Mouse (Mus musculus) kidney, adult 9 months (tissue): ENCODE data around the gene Ydjc.
A peak's percentile ranks its signal among the peaks of the same experiment; 100 is the strongest.
"Not testable (repeated sequence)": the region's sequence is repeated elsewhere in the genome, so short reads cannot be mapped to it uniquely, and the experiment has no call there.

Experiments used
- DNase-seq: peaks from one replicate; pipeline ENCODE4 v3.0.0; 2022

Gene Ydjc

DNA sequence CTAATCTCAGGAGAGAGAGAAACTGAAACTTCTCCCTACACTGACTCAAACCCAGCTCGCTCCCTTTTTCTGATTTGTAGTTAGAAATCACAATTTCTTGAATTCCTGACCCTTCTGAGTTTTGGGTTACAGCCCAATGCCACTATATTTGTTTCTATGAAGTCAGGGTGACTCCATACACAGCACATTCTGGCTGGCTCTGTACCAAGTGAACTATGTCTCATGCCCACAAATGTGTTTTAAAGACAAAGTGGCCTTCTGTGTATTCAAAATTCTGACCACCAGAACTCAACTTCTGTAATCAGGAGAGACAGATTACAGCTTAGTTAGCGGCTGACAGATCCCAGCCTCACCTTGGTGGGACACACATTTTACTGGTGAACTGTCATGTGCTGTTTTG lies 9.9 kb downstream of the Ydjc start:
- DNase-seq: peak; percentile 21

DNA sequence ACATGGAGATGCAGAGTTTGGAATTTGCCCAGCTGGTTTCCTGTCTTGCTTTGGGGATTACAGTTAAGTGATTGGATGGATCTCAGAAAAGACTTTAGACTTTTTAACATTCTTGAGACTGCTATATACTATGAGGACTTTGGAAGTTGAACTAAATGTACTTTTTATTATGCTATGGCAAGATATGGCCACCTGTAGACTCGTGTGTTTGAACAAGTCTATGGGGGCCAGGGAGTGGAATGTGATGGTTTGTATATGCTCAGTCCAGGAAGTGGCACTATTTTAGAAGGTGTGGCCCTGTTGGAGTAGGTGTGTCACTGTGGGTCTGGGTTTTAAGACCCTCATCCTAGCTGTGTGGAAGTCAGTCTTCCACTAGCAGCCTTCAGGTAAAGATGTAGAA lies 21.1 kb downstream of the Ydjc start:
- not testable (repeated sequence) for DNase-seq

DNA sequence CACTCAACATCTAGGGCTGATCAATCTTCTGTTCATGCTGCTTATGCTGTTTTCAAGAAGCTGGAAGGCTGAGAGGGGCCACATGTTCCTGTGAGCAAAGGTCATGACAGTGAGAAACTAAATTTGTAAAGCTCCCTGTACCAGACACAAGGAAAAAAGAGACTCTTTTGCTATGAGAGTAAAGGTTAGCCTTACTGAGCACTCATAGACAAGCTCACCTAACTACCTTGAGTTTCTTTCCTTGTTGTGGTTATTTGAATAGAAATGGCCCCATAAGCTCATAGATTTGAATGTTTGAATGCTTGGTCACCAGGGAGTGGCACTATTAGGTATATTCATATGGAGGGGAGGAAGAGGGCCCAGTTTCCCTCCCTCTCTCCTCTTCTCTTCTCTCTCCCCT lies 22.8 kb downstream of the Ydjc start:
- DNase-seq: peak; percentile 33

DNA sequence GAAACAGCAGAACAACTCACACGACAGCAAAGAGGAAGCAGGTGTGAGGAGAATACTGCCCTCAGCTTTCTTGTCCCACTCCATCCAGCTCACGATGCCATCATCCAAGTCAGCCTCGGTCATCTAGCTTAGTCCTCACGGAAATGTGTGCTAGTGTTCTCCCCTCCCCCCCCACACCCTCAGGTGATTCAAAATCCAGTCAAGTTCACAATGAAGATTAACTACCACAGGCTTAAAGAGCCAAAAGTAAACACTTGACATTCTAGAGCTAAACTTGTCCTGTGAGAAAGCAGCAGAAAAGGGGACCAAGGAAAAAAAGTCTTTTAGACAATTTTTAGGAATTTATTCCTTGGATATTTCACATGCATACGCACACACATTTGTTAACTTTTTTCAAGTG lies 23.6 kb downstream of the Ydjc start:
- no peak for DNase-seq

DNA sequence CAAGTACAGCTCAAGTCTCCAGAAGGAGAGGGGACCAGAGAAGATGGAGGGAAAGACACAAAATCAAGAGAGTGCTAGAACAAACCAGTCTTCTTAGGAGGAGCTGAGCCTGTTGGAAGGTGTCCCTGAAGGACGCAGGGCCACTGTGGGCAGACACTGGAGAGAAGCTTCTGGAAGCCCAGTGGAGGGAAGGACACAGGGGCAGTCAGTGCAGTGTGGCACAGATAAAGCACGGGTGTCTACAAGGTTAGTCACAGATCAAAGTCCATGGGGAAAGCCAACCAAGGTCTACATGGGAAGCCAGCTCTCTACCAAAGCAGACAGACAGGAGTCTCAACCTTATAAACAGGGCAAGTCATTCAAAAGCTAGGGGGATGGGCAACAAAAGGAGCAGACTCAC lies 31.3 kb downstream of the Ydjc start:
- no peak for DNase-seq

DNA sequence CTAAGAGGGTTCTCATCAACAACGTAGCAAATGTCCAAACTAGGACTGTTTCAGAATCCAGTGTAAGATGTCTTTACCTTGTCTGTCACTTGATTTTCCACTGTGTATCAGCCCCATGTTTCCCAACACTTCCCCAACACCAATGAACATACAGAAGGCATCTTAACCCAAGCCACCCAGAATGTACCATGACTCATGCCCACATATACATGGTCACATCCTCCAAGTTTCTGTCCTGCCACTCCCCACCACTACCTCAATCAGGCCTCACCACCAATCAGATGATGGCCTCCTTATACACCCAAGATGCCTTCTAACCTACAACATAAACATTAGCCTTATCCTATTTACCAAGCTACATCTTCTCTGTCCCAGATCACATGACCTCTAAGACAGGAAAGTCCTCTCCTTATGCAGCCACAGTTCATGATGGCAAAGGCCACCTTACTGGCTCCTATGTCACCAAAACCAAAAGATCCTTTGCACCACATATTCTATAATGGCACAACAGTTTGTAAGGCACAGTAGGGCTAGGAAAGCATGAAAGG lies 33.3 kb downstream of the Ydjc start:
- no peak for DNase-seq

DNA sequence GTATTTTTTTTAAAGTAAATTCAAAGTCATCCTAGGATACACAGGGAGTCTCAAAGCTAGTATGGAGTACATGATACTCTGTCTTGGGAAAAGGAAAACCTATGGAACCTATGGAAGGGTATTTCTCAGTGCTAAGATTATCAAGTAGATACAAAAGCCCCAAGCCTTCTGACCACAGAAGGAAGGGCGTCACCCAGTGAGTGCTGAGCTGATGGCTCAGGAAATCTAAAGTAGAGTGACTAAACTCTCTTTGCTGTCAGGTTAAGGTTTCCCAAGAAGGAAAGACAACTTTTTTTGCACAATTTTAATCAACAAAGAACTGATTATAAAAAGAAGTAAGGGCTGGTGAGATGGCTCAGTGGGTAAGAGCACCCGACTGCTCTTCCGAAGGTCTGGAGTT lies 35.3 kb downstream of the Ydjc start:
- no peak for DNase-seq

DNA sequence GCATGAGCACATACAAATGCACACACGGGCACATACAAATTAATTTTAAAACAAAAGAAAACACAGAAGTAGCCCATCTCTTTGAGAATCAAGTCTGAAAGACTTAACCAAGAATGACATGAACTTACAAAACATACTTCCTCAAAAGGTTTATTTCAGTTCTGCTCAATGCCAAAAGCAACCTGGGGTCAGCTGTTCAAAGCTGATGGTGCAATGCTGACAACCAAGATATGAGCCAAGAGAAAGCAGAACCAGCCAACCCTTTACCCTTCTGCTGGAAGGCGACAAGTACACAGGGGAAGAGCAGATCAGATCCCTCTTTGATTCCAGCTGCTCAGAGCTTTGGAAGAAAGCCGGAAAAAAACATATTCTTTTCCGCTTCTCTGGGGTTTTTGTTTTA lies 37.0 kb downstream of the Ydjc start:
- peak; percentile 17 for DNase-seq

DNA sequence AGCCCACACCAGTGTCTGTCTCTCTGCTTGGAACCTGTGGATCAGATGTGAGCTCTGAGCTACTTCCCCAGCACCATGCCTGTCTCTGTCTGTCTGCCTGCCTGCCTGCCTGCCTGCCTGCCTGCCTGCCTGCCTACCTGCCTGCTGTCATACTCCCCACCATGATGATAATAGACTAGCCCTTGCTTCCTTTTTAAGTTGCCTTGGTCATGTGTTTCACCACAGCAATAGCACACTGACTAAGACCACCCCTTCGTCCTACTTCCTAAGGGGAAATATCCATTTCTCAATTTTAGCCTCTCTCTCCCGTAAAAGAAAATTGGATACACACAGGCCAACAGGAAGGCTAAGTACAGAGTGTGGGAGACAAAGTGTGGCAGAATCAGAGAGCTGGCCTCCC lies 37.7 kb downstream of the Ydjc start:
- DNase-seq: no peak

DNA sequence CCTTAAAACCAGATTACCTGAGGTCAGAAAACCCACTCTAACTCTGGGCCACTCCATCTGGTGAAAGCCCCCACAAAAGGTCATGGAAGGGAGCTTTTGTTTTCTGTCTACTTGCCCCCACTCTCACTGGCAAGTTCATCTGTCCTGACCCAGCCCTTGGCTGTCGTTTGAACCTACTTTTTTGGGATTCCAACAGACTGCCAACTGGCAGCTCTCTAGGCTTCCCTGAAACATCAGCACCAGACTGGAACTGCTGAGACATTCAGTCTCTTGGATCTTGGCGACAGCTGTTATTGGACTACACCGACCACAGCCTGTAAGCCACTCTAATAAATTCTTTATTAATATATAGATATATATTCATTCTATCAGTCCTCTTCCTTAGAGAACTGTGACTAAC lies 38.6 kb downstream of the Ydjc start:
- no peak for DNase-seq

DNA sequence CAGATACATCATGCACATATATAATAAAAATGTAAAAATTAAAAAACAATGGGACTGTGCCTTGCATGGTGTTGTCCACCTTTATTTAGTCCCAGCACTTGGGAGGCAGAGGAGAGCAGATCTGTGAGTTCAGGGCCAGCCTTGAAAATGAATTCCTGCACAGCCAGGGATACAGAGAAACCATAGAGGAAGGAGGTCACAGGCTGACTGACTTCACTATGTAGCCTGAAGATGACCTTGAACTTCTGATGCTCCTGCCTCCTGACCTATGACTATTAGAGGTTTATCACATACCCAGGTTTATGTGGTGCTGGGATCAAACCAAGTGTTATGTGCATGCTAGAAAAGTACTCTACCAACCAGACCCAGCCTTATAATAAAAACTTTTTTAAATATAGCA lies 41.1 kb downstream of the Ydjc start:
- no peak for DNase-seq

DNA sequence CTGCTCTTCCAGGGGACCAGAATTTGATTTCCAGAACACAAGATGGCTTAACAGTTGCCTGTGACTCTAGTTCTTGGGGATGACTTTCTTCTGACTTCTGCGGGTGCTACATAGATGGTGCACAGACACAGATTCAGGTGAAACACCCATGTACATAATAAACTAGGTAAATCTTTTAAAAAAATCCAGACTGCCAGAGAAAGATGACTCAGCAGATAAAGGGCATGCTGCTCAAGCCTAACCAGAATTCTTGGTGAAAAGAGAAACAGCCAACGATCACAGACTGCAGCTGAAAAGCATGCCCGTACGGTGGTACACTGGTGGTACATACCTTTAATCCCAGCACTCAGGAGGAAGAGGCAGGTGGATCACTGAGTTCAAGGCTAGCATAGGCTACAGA lies 49.4 kb downstream of the Ydjc start:
- no peak for DNase-seq

DNA sequence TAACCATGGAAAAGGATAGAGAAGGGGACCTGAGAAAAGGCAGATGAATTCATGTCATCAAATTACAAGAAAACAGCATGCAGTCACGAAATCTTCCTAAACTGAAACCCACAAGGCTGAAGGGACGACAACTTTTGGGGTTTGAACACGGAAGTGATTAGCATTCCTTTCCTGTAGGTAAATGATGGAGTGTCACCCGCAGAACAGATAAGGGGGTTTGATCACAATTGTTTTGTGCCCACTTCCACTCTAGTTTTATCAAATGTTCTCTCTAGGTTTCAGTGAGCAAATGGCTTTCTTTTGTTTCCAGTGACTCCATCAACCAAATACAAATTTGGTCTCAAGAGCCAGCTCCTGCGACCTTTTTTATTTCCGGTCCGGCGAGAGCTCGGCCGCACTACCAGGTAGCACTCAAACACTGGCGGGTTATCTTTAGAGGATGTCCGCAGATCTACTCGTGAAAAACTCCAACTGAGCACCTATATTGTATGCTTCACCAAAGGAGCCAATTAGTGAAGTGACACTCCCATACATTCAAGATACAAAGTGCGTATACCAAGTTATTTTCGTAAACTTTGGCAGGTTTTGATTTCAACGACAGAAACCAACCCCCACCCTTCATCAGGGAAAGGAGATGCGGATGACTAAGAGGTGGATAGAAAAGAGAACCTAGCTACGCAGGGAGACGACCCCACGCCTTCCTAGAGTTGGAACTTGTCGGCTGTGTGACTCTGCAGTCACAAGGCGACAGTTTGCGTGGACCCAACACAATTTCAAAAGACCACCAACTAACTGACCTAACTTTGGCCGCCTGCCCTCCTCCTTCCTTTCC lies 55.9 kb downstream of the Ydjc start:
- no peak for DNase-seq

DNA sequence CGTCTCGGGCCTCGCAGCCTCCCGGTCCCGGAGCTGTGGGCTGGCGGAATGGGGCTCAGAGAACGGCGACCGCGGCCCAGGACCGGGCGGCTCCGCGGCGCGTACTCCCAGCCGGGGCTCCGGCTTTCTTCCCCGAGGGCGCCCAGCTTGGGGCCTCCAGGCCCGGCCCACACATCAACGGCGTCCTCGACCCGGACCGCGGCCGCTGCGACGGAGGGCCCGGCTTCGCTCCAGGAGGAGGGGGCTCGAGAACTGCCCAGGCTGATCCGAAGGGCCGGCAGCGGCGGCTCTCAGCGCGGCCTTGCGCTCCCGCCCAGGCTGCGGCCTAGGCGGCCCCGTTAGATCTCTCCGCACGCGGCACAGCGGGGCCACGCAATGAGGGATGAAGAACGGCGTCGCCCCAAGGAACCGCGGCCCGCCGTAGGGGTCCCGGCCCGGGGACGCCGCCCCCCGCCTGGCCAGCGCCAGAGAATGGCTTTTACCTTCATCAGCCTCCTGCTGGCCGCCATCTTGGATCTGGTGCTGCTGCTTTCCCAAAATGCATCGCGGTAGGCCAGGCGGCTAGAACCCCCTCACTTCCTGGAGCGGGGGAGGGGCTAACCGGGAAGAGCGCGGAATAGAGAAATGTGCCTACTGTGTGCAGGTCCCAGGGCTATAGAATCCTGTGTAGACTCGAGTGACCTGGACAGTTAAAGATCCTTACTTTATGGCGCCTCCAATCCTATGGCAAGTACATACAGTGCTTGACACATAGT lies 56.7 kb downstream of the Ydjc start:
- peak; percentile 84 for DNase-seq

DNA sequence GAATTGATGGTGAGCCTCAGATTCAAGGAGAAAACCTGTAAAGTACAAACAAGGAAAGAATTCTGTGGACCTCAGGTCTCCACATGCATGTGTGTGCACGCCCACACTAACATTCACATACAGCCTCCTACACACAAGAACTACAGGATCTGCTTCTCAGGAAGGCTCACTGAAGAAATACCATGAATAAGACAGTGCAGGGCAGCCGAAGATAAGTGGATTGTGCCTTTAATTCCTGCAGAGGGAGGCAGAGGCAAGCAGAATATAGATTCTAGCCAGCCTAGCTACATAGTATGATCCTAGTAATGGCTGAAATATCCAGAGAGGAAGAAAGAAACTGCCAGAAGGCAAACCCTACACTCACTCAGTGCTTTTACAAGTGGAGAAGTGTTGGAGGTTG lies 57.6 kb downstream of the Ydjc start:
- no peak for DNase-seq

DNA sequence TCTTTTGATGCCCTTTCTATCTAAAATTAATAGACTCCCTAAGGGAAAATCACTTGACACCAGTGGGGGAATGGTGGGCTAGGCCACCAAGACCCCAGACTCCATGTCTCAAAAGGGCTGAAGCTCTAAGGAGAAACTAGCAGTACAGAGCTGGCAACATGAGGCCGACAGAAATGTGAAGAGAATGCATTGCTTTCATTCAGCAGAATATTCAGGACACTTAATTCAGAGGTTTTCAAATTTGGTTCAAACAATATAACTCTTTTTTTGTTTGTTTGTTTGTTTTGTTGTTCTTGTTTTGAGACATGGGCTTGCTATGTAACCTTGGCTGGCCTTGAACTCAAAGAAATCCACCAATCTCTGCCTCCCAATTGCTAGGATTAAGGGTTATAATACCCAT lies 58.1 kb downstream of the Ydjc start, which contains the start of gene Ube2l3:
Gene Ube2l3, minus strand, starts transcription at position 101 of the 400 bp plus-strand sequence.
- no peak for DNase-seq

DNA sequence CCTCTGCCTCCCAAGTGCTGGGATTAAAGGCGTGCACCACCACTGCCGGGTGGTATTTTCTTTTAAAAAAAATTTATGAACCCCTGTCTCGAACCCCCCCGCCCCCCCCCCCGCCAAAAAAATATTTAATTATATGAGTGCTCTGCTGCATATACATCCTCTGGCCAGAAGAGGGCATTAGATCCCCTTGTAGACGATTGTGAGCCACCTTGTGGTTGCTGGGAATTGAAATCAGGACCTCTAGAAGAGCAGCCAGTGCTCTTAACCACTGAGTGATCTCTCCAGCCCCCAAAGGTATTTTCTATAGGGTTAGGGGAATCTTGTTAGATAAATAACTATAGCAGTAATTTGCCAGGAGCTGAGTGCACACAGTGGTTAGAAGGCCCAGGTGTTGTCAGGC lies 60.6 kb downstream of the Ydjc start:
- peak; percentile 67 for DNase-seq

DNA sequence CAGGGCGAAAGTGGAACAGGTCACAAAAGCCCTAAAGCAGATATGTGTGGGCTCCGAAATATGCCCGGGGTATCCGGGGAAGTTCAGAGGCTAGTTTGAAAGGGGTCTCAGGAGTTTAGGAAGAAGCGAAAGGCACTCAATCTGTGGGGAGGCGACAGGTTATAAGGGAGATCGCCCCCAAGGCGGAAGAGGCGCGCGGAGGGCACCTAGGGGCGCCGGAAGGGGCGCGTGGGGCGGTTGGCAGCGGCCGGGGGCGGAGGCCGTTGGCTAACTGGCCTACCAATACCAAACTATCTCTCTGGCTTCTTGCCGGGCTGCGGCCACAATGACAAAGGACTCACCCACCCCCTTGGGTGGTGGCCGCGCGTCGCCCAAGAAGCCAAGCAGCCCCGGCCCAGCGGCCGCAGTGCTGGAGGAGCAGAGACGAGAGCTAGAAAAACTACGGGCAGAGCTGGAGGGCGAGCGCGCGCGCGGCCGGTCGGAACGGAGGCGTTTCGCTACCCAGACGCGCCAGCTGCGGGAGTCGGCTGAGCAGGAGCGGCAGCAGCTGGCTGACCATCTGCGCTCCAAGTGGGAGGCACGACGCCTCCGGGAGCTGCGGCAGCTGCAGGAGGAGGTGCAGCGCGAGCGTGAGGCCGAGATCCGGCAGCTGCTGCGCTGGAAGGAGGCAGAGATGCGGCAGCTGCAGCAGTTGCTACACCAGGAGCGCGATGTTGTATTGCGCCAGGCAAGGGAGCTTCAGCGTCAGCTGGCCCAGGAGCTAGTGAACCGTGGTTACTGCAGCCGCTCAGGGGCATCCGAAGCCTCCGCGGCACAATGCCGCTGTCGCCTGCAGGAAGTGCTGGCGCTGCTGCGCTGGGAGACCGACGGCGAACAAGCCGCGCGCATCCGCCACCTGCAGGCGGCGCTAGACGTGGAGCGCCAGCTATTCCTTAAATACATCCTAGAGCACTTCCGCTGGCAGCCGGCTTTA lies 64.3 kb downstream of the Ydjc start, which contains the start of gene Rimbp3:
Gene Rimbp3, plus strand, starts transcription at position 215 of the 973 bp plus-strand sequence.
- DNase-seq: peak; percentile 85

DNA sequence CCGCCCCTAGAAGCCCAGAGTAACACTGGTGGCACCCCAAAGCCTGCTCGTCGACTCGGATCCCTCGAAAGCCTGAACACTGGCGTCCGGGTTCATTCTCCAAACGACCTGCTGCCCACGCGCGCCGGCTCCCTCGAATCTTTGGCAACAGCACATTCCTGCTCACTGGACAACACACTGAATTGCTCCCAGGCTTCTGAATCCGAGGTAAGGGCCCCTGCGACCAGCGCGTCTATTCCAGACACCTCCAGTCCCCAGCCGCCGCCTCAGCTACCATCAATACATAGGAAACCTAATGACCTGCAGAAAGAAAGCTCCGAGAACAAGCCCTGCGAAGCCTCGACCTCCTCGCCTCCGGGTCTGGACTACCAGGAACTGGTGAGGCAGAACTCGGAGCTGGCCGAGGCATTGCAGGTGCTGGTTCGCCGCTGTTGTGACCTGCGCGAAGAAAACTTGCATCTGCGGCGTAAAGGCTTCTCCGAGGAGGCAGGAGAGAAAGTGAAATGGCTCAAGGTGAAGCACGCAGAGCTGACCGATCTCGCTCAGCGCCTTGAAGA lies 65.1 kb downstream of the Ydjc start:
- DNase-seq: no peak
